Mouse (Mus musculus): ENCODE data around the gene Taf12. TPM values are rescaled to one million over a fixed set of nuclear protein-coding genes. Genes with fewer than 3 reads are reported as not detected.

Gene Taf12
- total and polyA plus RNA-seq, 3 experiments = 62.6 to 76.4 TPM; not detected in 1

DNA sequence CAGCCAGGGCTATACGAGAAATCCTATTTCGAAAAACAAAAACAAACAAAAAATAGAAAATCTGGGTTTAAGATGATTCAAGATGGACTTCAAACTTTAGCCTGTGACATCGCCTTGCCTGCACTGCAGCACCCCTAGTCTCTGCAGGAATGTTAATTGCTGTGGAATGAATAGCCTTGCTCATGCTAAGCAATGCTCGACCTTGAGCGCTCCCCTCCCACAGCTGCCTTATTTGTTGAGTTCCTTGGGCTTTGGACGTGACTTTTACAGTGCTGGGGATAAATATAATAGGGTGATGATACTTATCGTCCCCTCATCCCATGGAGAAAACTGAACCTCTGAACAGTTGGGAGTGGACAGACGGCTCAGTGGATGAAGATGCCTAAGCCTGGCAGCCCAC is 41.5 kb downstream of the Taf12 start:
- DNase-seq (ENCODE audit: low read depth, low spot score) = no peak
- Histone ChIP-seq H3K4me1 (ENCODE audit: control insufficient read depth in 1 of 2, insufficient read depth in 2 of 2, low read length in 2 of 2) (0 out of 4 replicates have a peak, but pooled peaks cover 0 to under 1% of the 10 kb centered on the region in 2 experiments), H3K27ac (ENCODE audit: control insufficient read depth, low read depth, low read length) (no peak overlapping the region), H3K9me3 (replicated peaks; ENCODE audit: insufficient read depth, low read length) (no peaks in the 10 kb centered on the region), H3K79me2 (ENCODE audit: control insufficient read depth, insufficient read depth, low read length, poor library complexity) (no peaks in the 10 kb centered on the region; the same call in 1 of the 2 replicates), H3K27me3 (ENCODE audit: control insufficient read depth in 1 of 2, insufficient read depth in 2 of 2, low read length in 2 of 2) (no peaks in the 10 kb centered on the region), H3K4me3 (ENCODE audit: control insufficient read depth in 1 of 2, insufficient read depth in 1 of 2, low read depth in 2 of 2, low read length in 2 of 2) (no peak overlapping the region), H3K36me3 (ENCODE audit: control insufficient read depth in 1 of 2, insufficient read depth in 2 of 2, low read length in 2 of 2) (peaks cover 3 to 6% of the 10 kb centered on the region in 2 experiments), H3K9ac (ENCODE audit: control insufficient read depth, low read depth, low read length, poor library complexity, severe bottlenecking) (no peak overlapping the region)
- TF ChIP-seq TCF12 (IDR thresholded peaks at IDR 0.05; ENCODE audit: low read depth, low read length) (no peak), ZKSCAN1 (IDR thresholded peaks at IDR 0.05; ENCODE audit: low read depth, low read length) (no peak), MEF2A (IDR thresholded peaks at IDR 0.05; ENCODE audit: extremely low read depth, insufficient replicate concordance, low read depth, low read length, poor library complexity, severe bottlenecking) (no peak), KAT2A (conservative IDR thresholded peaks at IDR 0.05; ENCODE audit: low read depth, low read length) (no peak), MAZ (IDR thresholded peaks at IDR 0.05; ENCODE audit: low read depth, low read length) (no peak), HCFC1 (IDR thresholded peaks at IDR 0.05; ENCODE audit: low read depth, low read length) (no peak), CTCF (IDR thresholded peaks at IDR 0.05 in 2 of 3, conservative IDR thresholded peaks at IDR 0.05 in 1 of 3; ENCODE audit: control insufficient read depth in 1 of 3, insufficient read depth in 1 of 3, low read depth in 2 of 3, low read length in 3 of 3, poor library complexity in 1 of 3, severe bottlenecking in 1 of 3) (no peak), GATA1 (IDR thresholded peaks at IDR 0.05; ENCODE audit: low read depth, low read length) (no peak), EP300 (IDR thresholded peaks at IDR 0.05; ENCODE audit: low read depth in 1 of 2, low read length in 2 of 2) (no peak), MYC (IDR thresholded peaks at IDR 0.05; ENCODE audit: low read depth, low read length) (no peak), RCOR1 (IDR thresholded peaks at IDR 0.05; ENCODE audit: low read depth, low read length) (no peak), MXI1 (IDR thresholded peaks at IDR 0.05; ENCODE audit: low read depth, low read length) (no peak), ZMIZ1 (IDR thresholded peaks at IDR 0.05; ENCODE audit: low read depth, low read length) (no peak), ELF1 (IDR thresholded peaks at IDR 0.05; ENCODE audit: low read depth, low read length) (no peak), USF2 (IDR thresholded peaks at IDR 0.05; ENCODE audit: borderline replicate concordance in 1 of 2, insufficient read depth in 1 of 2, low read depth in 1 of 2, low read length in 2 of 2) (no peak), TBP (IDR thresholded peaks at IDR 0.05; ENCODE audit: low read depth, low read length) (no peak), E2F4 (IDR thresholded peaks at IDR 0.05; ENCODE audit: borderline replicate concordance, low read depth, low read length) (no peak), BHLHE40 (IDR thresholded peaks at IDR 0.05; ENCODE audit: borderline replicate concordance, low read depth, low read length) (no peak), CHD2 (IDR thresholded peaks at IDR 0.05; ENCODE audit: low read length) (no peak), GABPA (IDR thresholded peaks at IDR 0.05; ENCODE audit: low read depth, low read length) (no peak)

DNA sequence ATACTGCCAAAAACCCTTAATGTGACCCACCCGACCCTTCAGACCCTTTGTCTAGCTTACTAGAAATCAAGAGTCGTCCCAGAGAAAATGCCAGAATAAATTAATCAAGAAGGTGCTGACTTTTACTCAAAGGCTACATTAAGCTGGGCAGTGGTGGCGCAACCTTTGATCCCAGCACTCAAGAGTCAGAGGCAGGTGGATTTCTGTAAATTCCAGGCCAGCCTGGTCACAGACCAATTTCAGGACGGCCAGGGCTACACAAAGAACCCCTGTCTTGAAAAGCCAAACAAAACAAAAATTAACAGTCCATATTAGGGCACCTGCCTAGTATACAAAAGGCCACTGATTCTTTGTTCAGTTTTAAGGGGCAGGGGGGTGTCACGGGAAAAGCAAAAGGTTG is 52.3 kb downstream of the Taf12 start:
- no peak overlapping the region for H3K27ac ChIP-seq (ENCODE audit: control insufficient read depth, low read depth, low read length)

More for the DNA sequence above, 52.3 kb downstream of the Taf12 start:
- no peaks in the 10 kb centered on the region for H3K9me3 ChIP-seq (replicated peaks; ENCODE audit: insufficient read depth, low read length)
- peaks cover 8 to 9% of the 10 kb centered on the region in 2 experiments; a peak in 3 of 4 replicates for H3K36me3 ChIP-seq (ENCODE audit: control insufficient read depth in 1 of 2, insufficient read depth in 2 of 2, low read length in 2 of 2)
- H3K4me3 ChIP-seq (ENCODE audit: control insufficient read depth in 1 of 2, insufficient read depth in 1 of 2, low read depth in 2 of 2, low read length in 2 of 2) = no peak overlapping the region
- peaks cover 13% of the 10 kb centered on the region for H3K79me2 ChIP-seq (ENCODE audit: control insufficient read depth, insufficient read depth, low read length, poor library complexity)
- no peak for TF ChIP-seq TCF12 (IDR thresholded peaks at IDR 0.05; ENCODE audit: low read depth, low read length)
- no peak overlapping the region for H3K9ac ChIP-seq (ENCODE audit: control insufficient read depth, low read depth, low read length, poor library complexity, severe bottlenecking)
- no peak for DNase-seq (ENCODE audit: low read depth, low spot score)
- H3K27me3 ChIP-seq (ENCODE audit: control insufficient read depth in 1 of 2, insufficient read depth in 2 of 2, low read length in 2 of 2) = no peaks in the 10 kb centered on the region
- peaks cover 4 to 14% of the 10 kb centered on the region in 2 experiments; a peak in 3 of 4 replicates for H3K4me1 ChIP-seq (ENCODE audit: control insufficient read depth in 1 of 2, insufficient read depth in 2 of 2, low read length in 2 of 2)

Data from MEL (cell line).